Mouse (Mus musculus) embryonic stem cell, embryonic (primary cell): ENCODE measurements at regions not wholly inside any gene's neighbourhood (a gene's known extent, or its start where the extent isn't known, plus 50 kb on each side); places are given as distances from the start of the nearest gene placed in this dataset.

Source experiments
- CTCF ChIA-PET, 4 experiments: fragments of 300-600 bp in 2 of 4; fragments of 350-600 bp in 2 of 4; sonication (Branson Sonifier 250); formaldehyde crosslinking; loops; one replicate each; lab custom pipeline; 2022; ENCODE audit warnings: inconsistent platforms in 2 of 4; lab: Charles Lee
- POLR2A ChIA-PET, 4 experiments: fragments of 300-600 bp in 2 of 4; fragments of 350-600 bp in 2 of 4; sonication (Branson Sonifier 250); formaldehyde crosslinking; loops; one replicate each; lab custom pipeline; 2022; ENCODE audit warnings: antibody characterized with exemption in 4 of 4, inconsistent platforms in 1 of 4; lab: Charles Lee

DNA sequence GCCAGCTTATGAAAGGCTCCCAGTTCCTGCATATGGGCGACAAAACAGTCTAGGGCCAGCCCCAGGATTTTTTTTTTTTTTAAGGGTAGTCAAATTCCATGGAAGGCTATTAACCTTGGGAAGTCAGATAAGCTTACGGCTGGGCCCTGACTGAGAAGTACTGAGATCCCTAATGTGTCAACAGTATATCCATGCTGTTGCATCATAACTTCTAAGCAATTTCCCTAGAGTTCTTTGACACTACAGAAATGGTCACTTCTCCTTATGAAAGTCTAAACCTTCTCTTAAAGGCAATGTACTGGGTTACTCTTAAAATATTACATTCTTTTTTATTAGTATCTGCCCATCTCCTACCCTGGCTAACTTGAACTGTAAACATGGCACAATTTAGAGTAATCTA, 101.1 kb upstream of the Inhba start:
- CTCF ChIA-PET = no interaction called here
- POLR2A ChIA-PET = no interaction called here

DNA sequence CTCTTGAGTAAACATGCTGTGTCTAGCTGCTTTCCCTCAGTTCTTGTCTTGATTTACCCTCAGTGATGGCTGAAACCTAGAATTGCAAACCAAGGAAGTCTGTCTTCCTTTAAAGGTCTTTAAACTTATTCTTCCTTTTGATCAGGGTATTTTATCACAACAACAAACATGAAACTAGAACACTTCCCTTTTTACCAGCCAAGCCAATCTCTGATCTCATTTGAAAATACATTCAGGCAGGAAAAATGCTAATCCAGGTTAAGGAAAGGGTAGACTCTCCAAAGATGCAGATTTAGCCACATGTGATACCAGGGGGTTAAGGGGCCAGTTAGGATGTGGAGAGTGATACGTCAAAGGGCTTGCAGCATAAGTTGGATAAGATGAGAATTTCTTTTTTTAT, 100.4 kb upstream of the Inhba start:
- ChIA-PET CTCF (no interaction called here), POLR2A (no interaction called here)

DNA sequence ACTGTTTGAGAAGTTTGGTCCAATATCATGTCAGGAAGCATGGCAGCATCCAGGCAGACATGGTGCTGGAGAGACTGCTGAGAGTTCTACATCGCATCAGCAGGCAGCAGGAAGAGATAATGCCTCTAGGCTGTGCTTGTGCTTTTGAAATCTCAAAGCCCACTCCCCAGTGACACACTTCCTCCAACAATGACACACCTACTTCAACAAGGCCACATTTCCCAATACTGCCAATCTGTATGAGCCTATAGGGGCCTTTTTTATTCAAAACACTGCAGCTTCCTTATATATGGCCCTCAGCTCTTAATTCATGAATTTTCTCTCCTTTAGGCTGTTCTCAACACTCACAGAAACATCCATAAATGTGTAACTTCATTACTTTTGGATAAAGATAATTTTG, 97.4 kb upstream of the Inhba start:
- ChIA-PET CTCF (no interaction called here), POLR2A (no interaction called here)

DNA sequence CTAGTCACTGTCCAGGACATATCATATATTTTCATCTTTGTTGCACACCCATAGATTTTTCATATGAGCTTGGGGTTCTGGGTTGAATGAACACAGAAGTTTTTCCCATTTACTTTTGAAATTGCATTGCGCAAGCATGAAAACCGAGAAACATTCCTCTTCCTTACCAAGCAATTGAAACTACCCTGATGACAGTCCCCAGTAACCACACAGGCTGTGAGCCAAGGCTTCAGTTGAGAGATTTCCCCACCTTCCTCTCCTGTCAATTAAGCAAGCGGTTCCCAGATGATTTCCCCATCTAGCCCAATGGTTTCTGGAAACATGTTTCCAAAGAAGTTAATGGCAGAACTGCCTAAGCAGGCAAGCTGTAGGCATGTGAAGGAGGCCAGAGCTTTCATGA, 81.8 kb upstream of the Inhba start:
- POLR2A ChIA-PET = no interaction called here
- CTCF ChIA-PET = no interaction called here

DNA sequence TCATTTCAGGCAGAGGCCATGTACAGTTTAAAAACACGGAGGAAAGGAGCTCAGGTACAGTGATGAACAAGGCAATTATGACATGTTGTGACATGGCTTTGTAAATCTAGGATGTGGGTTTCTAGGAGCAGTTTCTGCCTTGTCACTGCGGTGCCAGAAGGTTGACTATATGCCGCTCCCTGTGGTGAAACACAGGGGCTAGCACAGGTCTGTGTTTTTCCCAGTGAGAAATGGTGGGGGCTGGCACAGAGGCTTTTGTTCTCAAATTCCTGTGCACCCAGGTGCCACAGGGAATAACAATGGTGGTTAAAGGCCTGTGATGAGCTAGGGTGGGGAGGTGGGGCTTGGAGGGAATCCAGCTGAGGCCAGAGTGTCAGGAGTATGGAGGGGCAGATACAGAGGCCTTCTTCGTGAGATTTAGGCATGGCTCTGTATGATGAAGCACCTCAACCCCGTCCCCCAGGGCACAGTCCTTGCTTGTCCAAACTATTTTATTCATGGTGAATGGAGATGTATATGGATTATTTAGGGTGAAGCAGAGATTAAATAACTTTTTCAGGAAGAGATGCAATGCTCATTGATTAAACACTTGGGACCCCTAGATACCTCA, 80.0 kb upstream of the Inhba start:
- ChIA-PET POLR2A (interaction anchor here in 1 of 4 experiments (0.6 kb wide), 1 partner anchor 236 kb away, joined by 4 read pairs; no protein-coding TSS in a partner anchor), CTCF (no interaction called here)

DNA sequence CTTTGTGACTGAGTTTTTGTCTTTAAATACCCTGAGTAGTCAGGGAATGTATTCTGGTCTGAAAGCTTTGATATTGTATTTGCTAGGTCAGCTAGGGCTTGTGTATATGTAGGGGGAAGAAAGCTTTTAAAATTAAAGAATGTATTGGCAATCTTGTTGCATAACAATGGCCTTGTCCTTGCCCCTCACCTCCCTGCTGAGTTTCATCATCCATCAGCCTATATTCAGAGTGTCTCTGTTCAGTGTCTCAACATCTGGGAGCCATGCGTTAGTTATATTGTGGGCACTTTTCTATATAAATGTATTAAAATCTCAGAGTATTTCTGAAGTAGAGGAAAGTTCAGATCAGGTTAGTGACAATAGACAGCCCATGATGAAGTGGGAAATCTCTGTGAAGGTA, 76.0 kb upstream of the Inhba start:
- POLR2A ChIA-PET = no interaction called here
- CTCF ChIA-PET = no interaction called here

DNA sequence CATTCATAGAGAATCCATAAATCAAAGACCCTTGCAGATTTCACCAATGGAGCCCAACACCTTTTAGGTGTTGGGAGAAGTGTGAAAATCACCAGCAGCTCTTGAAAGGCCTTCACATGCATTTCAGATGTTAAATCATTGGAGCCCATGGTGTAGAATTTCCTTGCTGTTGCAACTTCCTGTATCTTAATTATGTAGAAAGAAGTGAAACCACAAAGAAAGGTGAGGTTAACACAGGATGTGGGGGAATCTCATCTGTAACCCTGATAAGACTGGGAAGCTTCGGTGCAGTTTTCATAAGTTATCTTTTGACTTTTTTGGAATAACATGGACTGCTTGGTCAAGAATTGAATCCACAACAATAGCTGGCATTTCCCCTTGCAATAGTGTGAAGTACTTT, 75.5 kb upstream of the Inhba start:
- POLR2A ChIA-PET = no interaction called here
- CTCF ChIA-PET = no interaction called here

DNA sequence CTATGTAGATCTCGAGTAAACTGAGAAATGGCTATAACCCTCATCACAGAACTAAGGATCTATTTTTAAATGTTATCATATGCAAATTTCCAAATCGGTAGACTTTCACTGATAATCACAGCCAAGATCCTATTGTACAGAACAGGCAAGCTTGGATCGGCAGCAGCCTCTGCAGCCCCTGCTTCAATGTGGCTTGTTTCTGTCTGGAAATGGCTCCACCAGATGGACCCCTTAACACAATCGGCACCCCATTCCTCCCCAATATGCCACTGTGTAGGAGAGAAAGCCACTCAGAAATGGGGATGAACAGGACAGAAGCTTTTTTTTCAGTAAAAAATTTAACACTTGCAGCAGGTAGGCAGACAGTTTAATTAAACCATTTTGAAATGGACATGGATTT, 61.5 kb upstream of the Inhba start:
- ChIA-PET POLR2A (no interaction called here), CTCF (no interaction called here)

DNA sequence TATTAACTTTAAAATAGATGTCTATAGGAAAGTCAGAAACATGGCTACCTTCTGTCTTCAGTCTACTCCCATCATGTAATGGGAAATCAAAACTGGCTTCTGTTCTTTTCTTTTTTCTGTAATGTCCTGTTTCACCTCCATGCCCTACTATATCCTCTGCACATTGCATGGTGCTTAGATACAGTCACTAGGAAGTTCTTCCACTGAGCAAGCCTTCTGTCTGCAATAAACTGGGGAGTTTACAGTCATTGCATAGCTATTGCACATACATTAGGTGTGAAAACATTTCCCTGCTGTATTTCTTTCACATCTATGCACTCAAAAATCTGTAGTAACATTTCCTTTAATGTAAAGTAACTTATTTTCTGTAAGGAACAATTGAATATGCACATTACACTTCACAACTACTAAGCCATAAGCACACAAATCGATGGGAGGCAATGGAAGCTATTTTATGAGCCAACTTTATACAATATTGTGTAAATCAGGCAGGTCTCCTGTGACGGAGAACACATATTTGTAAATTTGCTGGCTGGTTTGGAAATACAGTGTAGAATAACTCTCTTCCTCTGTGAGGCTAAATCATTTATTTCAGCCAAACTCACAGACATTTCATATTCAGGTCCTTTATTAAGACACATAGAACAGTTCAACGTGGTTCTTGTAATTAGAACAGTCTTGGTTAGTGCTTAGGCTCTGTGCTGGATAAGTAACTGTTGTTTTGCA, 60.6 kb upstream of the Inhba start:
- ChIA-PET CTCF (no interaction called here), POLR2A (no interaction called here)
